Mouse (Mus musculus) neural tube, embryonic 11.5 days (tissue): Measurements from ENCODE around the gene Kcne1. TPM values are rescaled to one million over a fixed set of nuclear protein-coding genes. Genes with fewer than 3 reads are reported as not detected.

ENCODE experiments used
- ATAC-seq: fragments of 200-750 bp; cut with Nextera tagmentation; 2 replicates; pipeline ENCODE4 v1.8.0; 2017; ENCODE audit warnings: moderate number of reproducible peaks, mild to moderate bottlenecking, moderate TSS enrichment, moderate library complexity; ENCODE audit not compliant: insufficient read depth, low FRiP score, low TSS enrichment
- DNase-seq: peaks from one replicate; pipeline ENCODE4 v3.0.0-alpha.2; 2015; ENCODE audit warnings: low spot score
- H3K27ac ChIP-seq: fragments of 300-500 bp; sonication (generic); 2 replicates; pipeline ENCODE4 v1.5.1; 2014; ENCODE audit warnings: low read depth, mild to moderate bottlenecking, low read length
- H3K27me3 ChIP-seq: fragments of 300-500 bp; sonication (generic); 2 replicates; pipeline ENCODE4 v1.6.1; 2014; ENCODE audit warnings: mild to moderate bottlenecking, low read length, mixed read lengths; ENCODE audit not compliant: control insufficient read depth, insufficient read depth
- H3K36me3 ChIP-seq: fragments of 300-500 bp; sonication (generic); 2 replicates; pipeline ENCODE4 v1.6.1; 2014; ENCODE audit warnings: mild to moderate bottlenecking, low read length, moderate library complexity, mixed read lengths; ENCODE audit not compliant: control insufficient read depth, insufficient read depth
- H3K4me1 ChIP-seq: fragments of 300-500 bp; sonication (generic); 2 replicates; pipeline ENCODE4 v1.6.1; 2014; ENCODE audit warnings: low read length, mixed read lengths; ENCODE audit not compliant: control insufficient read depth, insufficient read depth
- H3K4me2 ChIP-seq: fragments of 300-500 bp; sonication (generic); 2 replicates; pipeline ENCODE4 v1.6.1; 2014; ENCODE audit warnings: low read depth, mild to moderate bottlenecking, moderate library complexity
- H3K4me3 ChIP-seq: fragments of 300-500 bp; sonication (generic); 2 replicates; pipeline ENCODE4 v1.5.1; 2014; ENCODE audit warnings: low read depth, low read length
- H3K9ac ChIP-seq: fragments of 300-500 bp; sonication (generic); 2 replicates; pipeline ENCODE4 v1.6.1; 2014; ENCODE audit warnings: mild to moderate bottlenecking, low read length
- H3K9me3 ChIP-seq: fragments of 300-500 bp; sonication (generic); 2 replicates; pipeline ENCODE4 v1.6.1; 2016; ENCODE audit warnings: low read length; ENCODE audit not compliant: control insufficient read depth
- WGBS: fragments of 180-500 bp; shearing (Covaris S2); extraction: QIAGEN DNeasy Blood & Tissue Kit; methylation state at CpG from one replicate; pipeline ENCODE4 v1.1.7; 2014; 5-methylcytosine and 5-hydroxymethylcytosine counted together
- polyA plus RNA-seq: library from polyadenylated mRNA; unstranded; fragments of >200 nt; fragmentation: Nextera tagmentation; extraction: Ambion mirVana; gene quantifications from 2 replicates; pipeline ENCODE4 v1.2.1, GENCODE M21; 2014

Gene Kcne1
- polyA plus RNA-seq, 1 experiment from 2014 or later, result 0.54 TPM

- DNase-seq, result no peak
- H3K9ac ChIP-seq, result no peak overlapping the region
- no peaks in the 10 kb centered on the region for H3K27me3 ChIP-seq
- H3K4me1 ChIP-seq, result no peaks in the 10 kb centered on the region
- no peak for ATAC-seq
- H3K36me3 ChIP-seq, result peaks cover 9% of the 10 kb centered on the region
- WGBS, result 60% methylated on average over 4 of the region's 4 CpGs
- H3K27ac ChIP-seq, result no peak overlapping the region
- H3K4me2 ChIP-seq, result no peak overlapping the region
- no peak overlapping the region for H3K4me3 ChIP-seq
- H3K9me3 ChIP-seq, result no peaks in the 10 kb centered on the region
These were observed 50.1 kb downstream of the Kcne1 start for GRCm38 (mm10) chr16:92309126-92309525.

GRCm38 (mm10) chr16:92307947-92308346, 51.3 kb downstream of the Kcne1 start:
- H3K4me2 ChIP-seq, result no peak overlapping the region
- H3K9ac ChIP-seq, result no peak overlapping the region
- ATAC-seq (no peak), DNase-seq (no peak)
- H3K27ac ChIP-seq, result no peak overlapping the region
- no peak overlapping the region for H3K4me3 ChIP-seq
- H3K27me3 ChIP-seq, result no peaks in the 10 kb centered on the region
- H3K9me3 ChIP-seq, result no peaks in the 10 kb centered on the region
- 75% methylated on average over 3 of the region's 3 CpGs for WGBS
- no peaks in the 10 kb centered on the region for H3K4me1 ChIP-seq
- H3K36me3 ChIP-seq, result peaks cover 9% of the 10 kb centered on the region

- 91% methylated on average over 2 of the region's 2 CpGs for WGBS
- DNase-seq (no peak), ATAC-seq (no peak)
- Histone ChIP-seq H3K27me3 (no peaks in the 10 kb centered on the region), H3K9ac (no peak overlapping the region), H3K36me3 (no peaks in the 10 kb centered on the region; the same call in none of the 2 replicates), H3K4me3 (no peak overlapping the region), H3K4me1 (peaks cover 11% of the 10 kb centered on the region), H3K27ac (no peak overlapping the region), H3K4me2 (no peak overlapping the region), H3K9me3 (no peaks in the 10 kb centered on the region)
These were observed 53.7 kb downstream of the Kcne1 start for GRCm38 (mm10) chr16:92305519-92305918.

GRCm38 (mm10) chr16:92302506-92302905, 56.8 kb downstream of the Kcne1 start:
- Histone ChIP-seq H3K9ac (no peak overlapping the region), H3K27me3 (no peaks in the 10 kb centered on the region), H3K4me1 (peaks cover 11% of the 10 kb centered on the region), H3K36me3 (no peaks in the 10 kb centered on the region; the same call in none of the 2 replicates), H3K4me3 (no peak overlapping the region), H3K27ac (no peak overlapping the region), H3K4me2 (peak overlapping the region; percentile 56; the same call in 1 of the 2 replicates), H3K9me3 (no peaks in the 10 kb centered on the region)
- WGBS, result 73% methylated on average over 5 of the region's 5 CpGs
- ATAC-seq (no peak), DNase-seq (no peak)

GRCm38 (mm10) chr16:92301989-92302388, 57.3 kb downstream of the Kcne1 start:
- ATAC-seq, result no peak
- Histone ChIP-seq H3K4me1 (peaks cover 11% of the 10 kb centered on the region), H3K27me3 (no peaks in the 10 kb centered on the region), H3K9ac (peak overlapping the region; percentile 83), H3K4me3 (peak overlapping the region; percentile 65), H3K4me2 (peak overlapping the region; percentile 56), H3K9me3 (no peaks in the 10 kb centered on the region), H3K36me3 (no peaks in the 10 kb centered on the region; the same call in none of the 2 replicates), H3K27ac (no peak overlapping the region)
- no peak for DNase-seq
- WGBS, result 35% methylated on average over 5 of the region's 5 CpGs

GRCm38 (mm10) chr16:92301412-92301806, 57.9 kb downstream of the Kcne1 start:
- H3K27ac ChIP-seq, result no peak overlapping the region
- H3K36me3 ChIP-seq, result no peaks in the 10 kb centered on the region; the same call in none of the 2 replicates
- H3K4me3 ChIP-seq, result peak overlapping the region; percentile 65
- under 1% methylated on average over 12 of the region's 12 CpGs for WGBS
- H3K9me3 ChIP-seq, result no peaks in the 10 kb centered on the region
- peaks cover 11% of the 10 kb centered on the region for H3K4me1 ChIP-seq
- peak overlapping the region; percentile 56 for H3K4me2 ChIP-seq
- H3K9ac ChIP-seq, result peak overlapping the region; percentile 83
- peak; percentile 60 for ATAC-seq
- no peak for DNase-seq
- no peaks in the 10 kb centered on the region for H3K27me3 ChIP-seq

- no peaks in the 10 kb centered on the region for H3K9me3 ChIP-seq
- 13% methylated on average over 32 of the region's 32 CpGs for whole genome bisulfite sequencing
These were observed 58.4 kb downstream of the Kcne1 start, which contains the start of gene Smim11 for GRCm38 (mm10) chr16:92300649-92301411. Smim11 (plus strand) TSS chr16:92301286.

More at GRCm38 (mm10) chr16:92300649-92301411, 58.4 kb downstream of the Kcne1 start, which contains the start of gene Smim11:
- H3K27me3 ChIP-seq, result no peaks in the 10 kb centered on the region
- H3K4me1 ChIP-seq, result peaks cover 11% of the 10 kb centered on the region
- peak within 1 kb of the TSS; percentile 83 for H3K9ac ChIP-seq
- peak; percentile 89 for ATAC-seq
- DNase-seq, result peak; percentile 97
- H3K36me3 ChIP-seq, result no peaks in the 10 kb centered on the region; the same call in 1 of the 2 replicates
- peak within 1 kb of the TSS; percentile 65 for H3K4me3 ChIP-seq
- peak within 1 kb of the TSS; percentile 56 for H3K4me2 ChIP-seq
- peak within 1 kb of the TSS; percentile 9; the same call in 1 of the 2 replicates for H3K27ac ChIP-seq
